Mouse (Mus musculus): Measurements from ENCODE around the gene Btbd6. TPM values are rescaled to one million over a fixed set of nuclear protein-coding genes. Genes with fewer than 3 reads are reported as not detected.
A peak's percentile ranks its signal among the peaks of the same experiment; 100 is the strongest.

The Btbd6 gene
- total and polyA plus RNA-seq, 2 experiments from 2014 or later = 58.4 to 81.6 TPM

- H3K9me3 ChIP-seq (ENCODE audit: low read length) = no peaks in the 10 kb centered on the region
- TF ChIP-seq CTCF (IDR thresholded peaks at IDR 0.05) = no peak
- WGBS = 24% methylated on average over 7 of the region's 7 CpGs
- peak overlapping the region; percentile 84 for H3K27ac ChIP-seq (ENCODE audit: low read depth, low read length)
- H3K4me1 ChIP-seq (ENCODE audit: insufficient read depth, low read length) = peaks cover 15% of the 10 kb centered on the region
- peak overlapping the region; percentile 86 for H3K9ac ChIP-seq (replicated peaks; ENCODE audit: low read length, poor library complexity, severe bottlenecking)
- peak overlapping the region; percentile 92 for H3K4me2 ChIP-seq (ENCODE audit: low read depth, low read length, poor library complexity, severe bottlenecking)
- H3K4me3 ChIP-seq (ENCODE audit: low read depth, low read length) = peak overlapping the region; percentile 54; the same call in 1 of the 2 replicates
- no peaks in the 10 kb centered on the region for H3K27me3 ChIP-seq (ENCODE audit: insufficient read depth, low read length)
- DNase-seq (ENCODE audit: low spot score) (no peak), ATAC-seq (ENCODE audit: low FRiP score) (no peak)
- peaks cover 2% of the 10 kb centered on the region; the same call in 1 of the 2 replicates for H3K36me3 ChIP-seq (ENCODE audit: insufficient read depth, low read length)
Observed at GRCm38 (mm10) chr12:112951150-112951842, 25.0 kb upstream of the Btbd6 start.

DNA sequence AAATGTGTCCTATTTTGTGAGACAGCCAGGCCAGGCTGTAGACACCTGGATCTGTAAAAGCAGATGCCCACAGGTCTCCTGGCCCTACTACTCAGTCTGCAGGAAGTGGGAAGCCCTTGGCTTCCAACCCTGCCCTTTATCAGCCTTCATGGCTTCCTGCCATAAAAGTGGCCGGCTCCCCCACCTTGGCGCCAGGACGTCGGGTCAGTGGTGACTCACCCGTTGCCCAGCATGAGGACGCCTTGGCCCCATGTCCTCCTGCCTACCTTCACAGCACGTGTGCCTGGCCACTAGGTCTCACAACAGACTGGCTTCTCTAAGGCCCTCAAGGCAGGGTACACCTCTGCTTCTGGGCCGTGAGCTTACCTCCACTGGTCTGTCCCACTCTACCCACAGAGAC lies 23.8 kb upstream of the Btbd6 start:
- DNase-seq (ENCODE audit: low spot score) = no peak
- no peak overlapping the region for H3K9ac ChIP-seq (replicated peaks; ENCODE audit: low read length, poor library complexity, severe bottlenecking)
- TF ChIP-seq CTCF (IDR thresholded peaks at IDR 0.05) = no peak
- H3K4me1 ChIP-seq (ENCODE audit: insufficient read depth, low read length) = peaks cover 15% of the 10 kb centered on the region
- WGBS = 79% methylated on average over 8 of the region's 8 CpGs
- no peaks in the 10 kb centered on the region for H3K27me3 ChIP-seq (ENCODE audit: insufficient read depth, low read length)
- ATAC-seq (ENCODE audit: low FRiP score) = no peak
- H3K4me2 ChIP-seq (ENCODE audit: low read depth, low read length, poor library complexity, severe bottlenecking) = no peak overlapping the region
- peaks cover 3% of the 10 kb centered on the region; the same call in 1 of the 2 replicates for H3K36me3 ChIP-seq (ENCODE audit: insufficient read depth, low read length)
- H3K9me3 ChIP-seq (ENCODE audit: low read length) = no peaks in the 10 kb centered on the region
- H3K27ac ChIP-seq (ENCODE audit: low read depth, low read length) = no peak overlapping the region
- no peak overlapping the region for H3K4me3 ChIP-seq (ENCODE audit: low read depth, low read length)

GRCm38 (mm10) chr12:112952926-112953565 lies 23.2 kb upstream of the Btbd6 start:
- DNase-seq (ENCODE audit: low spot score) = no peak
- H3K9me3 ChIP-seq (ENCODE audit: low read length) = no peaks in the 10 kb centered on the region
- H3K4me2 ChIP-seq (ENCODE audit: low read depth, low read length, poor library complexity, severe bottlenecking) = no peak overlapping the region
- ATAC-seq (ENCODE audit: low FRiP score) = no peak
- H3K4me1 ChIP-seq (ENCODE audit: insufficient read depth, low read length) = peaks cover 15% of the 10 kb centered on the region
- H3K27ac ChIP-seq (ENCODE audit: low read depth, low read length) = no peak overlapping the region
- 80% methylated on average over 3 of the region's 3 CpGs for WGBS
- no peak overlapping the region for H3K9ac ChIP-seq (replicated peaks; ENCODE audit: low read length, poor library complexity, severe bottlenecking)
- H3K27me3 ChIP-seq (ENCODE audit: insufficient read depth, low read length) = no peaks in the 10 kb centered on the region
- peaks cover 3% of the 10 kb centered on the region; the same call in 1 of the 2 replicates for H3K36me3 ChIP-seq (ENCODE audit: insufficient read depth, low read length)
- TF ChIP-seq CTCF (IDR thresholded peaks at IDR 0.05) = no peak
- no peak overlapping the region for H3K4me3 ChIP-seq (ENCODE audit: low read depth, low read length)

- ATAC-seq (ENCODE audit: low FRiP score) = peak; percentile 21; the same call in 1 of the 2 replicates
- H3K27me3 ChIP-seq (ENCODE audit: insufficient read depth, low read length) = no peaks in the 10 kb centered on the region
- DNase-seq (ENCODE audit: low spot score) = peak; percentile 61
- no peaks in the 10 kb centered on the region for H3K9me3 ChIP-seq (ENCODE audit: low read length)
- H3K27ac ChIP-seq (ENCODE audit: low read depth, low read length) = no peak overlapping the region
- peak; percentile 87 for TF ChIP-seq CTCF (IDR thresholded peaks at IDR 0.05)
- H3K9ac ChIP-seq (replicated peaks; ENCODE audit: low read length, poor library complexity, severe bottlenecking) = no peak overlapping the region
- peaks cover 17% of the 10 kb centered on the region for H3K36me3 ChIP-seq (ENCODE audit: insufficient read depth, low read length)
- 38% methylated on average over 4 of the region's 4 CpGs for WGBS
- no peak overlapping the region for H3K4me3 ChIP-seq (ENCODE audit: low read depth, low read length)
- peaks cover 6% of the 10 kb centered on the region for H3K4me1 ChIP-seq (ENCODE audit: insufficient read depth, low read length)
- no peak overlapping the region for H3K4me2 ChIP-seq (ENCODE audit: low read depth, low read length, poor library complexity, severe bottlenecking)
Observed at GRCm38 (mm10) chr12:112955800-112956199, 20.5 kb upstream of the Btbd6 start.

GRCm38 (mm10) chr12:112958303-112958702 lies 18.0 kb upstream of the Btbd6 start:
- H3K27ac ChIP-seq (ENCODE audit: low read depth, low read length) = no peak overlapping the region
- H3K4me2 ChIP-seq (ENCODE audit: low read depth, low read length, poor library complexity, severe bottlenecking) = no peak overlapping the region
- no peak overlapping the region for H3K9ac ChIP-seq (replicated peaks; ENCODE audit: low read length, poor library complexity, severe bottlenecking)
- no peak overlapping the region for H3K4me3 ChIP-seq (ENCODE audit: low read depth, low read length)
- peak; percentile 60 for TF ChIP-seq CTCF (IDR thresholded peaks at IDR 0.05)
- ATAC-seq (ENCODE audit: low FRiP score) = peak; percentile 22; the same call in 1 of the 2 replicates
- H3K27me3 ChIP-seq (ENCODE audit: insufficient read depth, low read length) = no peaks in the 10 kb centered on the region
- WGBS = 47% methylated on average over 4 of the region's 4 CpGs
- H3K36me3 ChIP-seq (ENCODE audit: insufficient read depth, low read length) = peaks cover 41% of the 10 kb centered on the region
- no peaks in the 10 kb centered on the region for H3K4me1 ChIP-seq (ENCODE audit: insufficient read depth, low read length)
- no peaks in the 10 kb centered on the region for H3K9me3 ChIP-seq (ENCODE audit: low read length)
- DNase-seq (ENCODE audit: low spot score) = peak; percentile 36

DNA sequence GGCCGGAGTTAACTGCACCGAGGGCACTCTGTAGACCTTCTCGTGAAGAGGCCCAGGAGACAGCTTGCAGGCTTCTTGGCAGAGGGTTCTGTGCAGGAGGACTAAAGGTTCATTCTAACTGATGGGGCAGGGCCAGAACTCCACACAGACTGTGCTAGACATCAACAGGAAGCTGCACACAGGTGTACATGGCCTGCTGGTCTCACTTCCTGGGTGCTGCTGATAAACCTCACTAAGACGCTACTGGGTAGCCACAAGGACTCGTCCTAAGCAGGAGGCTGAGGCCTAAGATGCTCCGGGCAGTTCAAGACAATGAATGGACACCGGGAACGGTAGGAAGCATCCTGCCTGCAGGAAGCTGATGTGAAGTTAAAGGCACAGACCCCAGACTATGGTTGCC lies 16.9 kb upstream of the Btbd6 start:
- 0 out of 2 replicates have a peak overlapping the region, but pooled peaks have one; percentile 24 for H3K9ac ChIP-seq (replicated peaks; ENCODE audit: low read length, poor library complexity, severe bottlenecking)
- ATAC-seq (ENCODE audit: low FRiP score) (no peak), DNase-seq (ENCODE audit: low spot score) (no peak)
- H3K36me3 ChIP-seq (ENCODE audit: insufficient read depth, low read length) = peaks cover 52% of the 10 kb centered on the region
- H3K4me2 ChIP-seq (ENCODE audit: low read depth, low read length, poor library complexity, severe bottlenecking) = no peak overlapping the region
- H3K4me1 ChIP-seq (ENCODE audit: insufficient read depth, low read length) = no peaks in the 10 kb centered on the region
- no peak for TF ChIP-seq CTCF (IDR thresholded peaks at IDR 0.05)
- H3K27ac ChIP-seq (ENCODE audit: low read depth, low read length) = no peak overlapping the region
- no peaks in the 10 kb centered on the region for H3K27me3 ChIP-seq (ENCODE audit: insufficient read depth, low read length)
- WGBS = 83% methylated on average over 8 of the region's 8 CpGs
- H3K9me3 ChIP-seq (ENCODE audit: low read length) = no peaks in the 10 kb centered on the region
- H3K4me3 ChIP-seq (ENCODE audit: low read depth, low read length) = no peak overlapping the region
